Mouse (Mus musculus) spleen, postnatal 36 days (tissue): ENCODE data around the gene Ttll11.

Experiments used
- DNase-seq, 2 experiments: peaks; one replicate each; pipeline ENCODE4 v3.0.0; 2022; ENCODE audit warnings: low spot score in 2 of 2, mixed read lengths in 1 of 2

Gene Ttll11

GRCm38 (mm10) chr2:35979644-35980021 is at the start of gene Ttll11:
TSS of gene Ttll11 (minus strand) at chr2:35979913.
- peak; percentile 91 for DNase-seq

DNA sequence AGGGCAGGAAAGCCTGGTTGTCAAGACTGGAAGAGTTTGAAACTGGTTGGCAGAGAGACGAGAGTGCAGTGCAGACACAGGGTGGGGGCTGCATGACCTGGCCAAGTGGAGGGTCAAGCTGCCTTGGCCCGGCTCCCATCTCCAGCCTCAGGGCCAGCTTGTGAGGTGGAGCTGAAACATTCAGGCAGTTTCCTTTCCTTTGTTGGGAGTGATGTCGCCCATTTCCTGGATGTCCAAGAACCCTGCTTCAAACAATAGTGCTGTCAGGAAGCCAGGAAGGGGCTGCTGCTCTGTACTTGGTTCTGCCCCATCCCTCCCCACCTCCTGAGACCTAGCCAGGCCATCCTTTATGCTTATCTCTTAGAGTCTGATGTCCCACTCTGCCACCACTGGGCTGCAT is 43.6 kb upstream of the Ttll11 start:
- DNase-seq: peak; percentile 11 to 21

- peak; percentile 6 to 8 for DNase-seq
Measured at GRCm38 (mm10) chr2:36021385-36022159, 41.9 kb upstream of the Ttll11 start.

GRCm38 (mm10) chr2:36013010-36013409 is 33.3 kb upstream of the Ttll11 start:
- DNase-seq: no peak

DNA sequence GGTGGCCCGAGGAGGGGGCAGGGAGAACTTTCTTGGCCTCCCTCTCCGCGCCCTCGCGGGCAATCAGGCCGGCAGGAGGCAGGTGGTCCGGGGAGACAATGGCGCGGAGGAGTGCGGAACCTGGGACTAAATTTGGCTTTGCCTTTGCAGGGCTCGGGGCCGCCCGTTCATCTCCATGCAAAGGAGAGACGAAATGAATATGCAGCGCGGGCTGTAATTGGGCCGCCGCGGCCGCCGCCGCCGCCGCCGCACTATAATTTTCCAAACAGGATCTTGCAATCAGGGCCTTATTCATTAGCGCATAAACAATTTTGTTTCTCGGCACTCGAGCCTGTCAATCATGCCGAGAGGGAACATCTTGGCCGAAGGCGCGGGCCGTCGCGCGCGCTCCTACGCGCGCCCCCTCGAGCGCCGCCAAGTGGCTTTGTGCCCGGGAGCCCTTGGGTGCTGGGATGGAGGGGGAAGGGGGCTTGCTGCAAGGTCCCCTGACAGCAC is 31.7 kb upstream of the Ttll11 start:
- no peak for DNase-seq

GRCm38 (mm10) chr2:36010579-36010978 is 30.9 kb upstream of the Ttll11 start:
- no peak for DNase-seq

DNA sequence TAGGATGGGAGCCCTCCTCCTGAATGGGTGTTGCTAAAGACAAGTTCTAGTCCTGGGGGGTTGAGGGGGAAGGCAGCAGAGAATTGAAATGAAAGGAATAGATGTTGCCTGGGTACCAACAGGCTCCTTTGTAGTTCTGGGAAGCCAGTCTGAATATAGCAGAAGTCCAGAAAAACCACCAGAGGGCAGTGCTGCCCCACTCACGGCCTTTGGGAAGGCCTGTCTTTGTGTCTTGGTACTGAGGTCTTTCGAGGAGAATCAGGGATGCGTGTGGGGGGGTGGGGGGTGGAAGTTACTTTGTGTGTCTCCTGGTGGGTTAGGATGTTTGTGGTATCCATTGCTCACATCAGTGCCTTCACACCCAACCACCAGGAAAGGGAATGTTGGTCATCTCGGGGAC is 29.7 kb upstream of the Ttll11 start:
- DNase-seq: peak; percentile 39 to 46

DNA sequence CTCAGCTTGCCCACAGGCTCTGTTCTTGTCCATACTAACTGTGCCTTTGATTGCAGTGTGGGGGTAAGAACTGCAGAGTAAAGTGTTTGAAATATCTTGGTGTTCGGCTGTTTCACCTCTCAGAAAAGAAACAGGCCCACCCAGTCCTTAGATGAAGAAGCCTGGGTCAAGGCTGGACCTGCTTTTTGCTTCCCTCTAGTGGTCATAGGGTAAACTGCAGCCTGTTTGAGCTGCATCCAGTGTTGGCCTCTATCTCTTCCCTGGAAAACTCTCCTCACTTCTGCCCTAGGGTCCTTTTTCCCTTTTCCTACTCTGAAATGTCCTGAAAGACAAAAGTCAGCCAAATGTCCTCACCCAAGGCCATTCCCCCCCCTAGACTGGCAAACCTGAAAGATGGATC is 28.4 kb upstream of the Ttll11 start:
- no peak for DNase-seq

- no peak for DNase-seq
Measured at GRCm38 (mm10) chr2:36002188-36002587, 22.5 kb upstream of the Ttll11 start.

- DNase-seq: no peak
Measured at GRCm38 (mm10) chr2:36000390-36000789, 20.7 kb upstream of the Ttll11 start.

- no peak for DNase-seq
Measured at GRCm38 (mm10) chr2:35999212-35999611, 19.5 kb upstream of the Ttll11 start.

GRCm38 (mm10) chr2:35998416-35998815 is 18.7 kb upstream of the Ttll11 start:
- no peak for DNase-seq

DNA sequence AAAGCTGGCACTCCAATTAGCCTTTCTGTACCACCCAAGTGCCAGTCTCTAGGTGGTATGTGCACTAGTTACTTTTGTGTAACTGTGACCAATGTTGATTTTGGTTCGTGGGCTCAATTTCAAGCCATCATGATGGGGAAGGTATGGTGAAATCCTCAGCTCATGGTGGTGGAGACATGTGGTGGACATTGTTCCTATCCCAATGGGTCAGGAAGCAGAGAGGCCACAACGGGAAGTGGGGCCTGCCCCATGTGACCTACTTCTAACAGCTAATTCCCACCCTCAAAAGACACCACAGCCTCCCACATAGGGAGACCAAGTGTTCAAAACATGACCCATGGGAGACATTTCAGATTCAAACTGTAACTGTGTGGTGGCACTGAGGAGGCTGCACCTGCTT is 17.0 kb upstream of the Ttll11 start:
- DNase-seq: no peak

DNA sequence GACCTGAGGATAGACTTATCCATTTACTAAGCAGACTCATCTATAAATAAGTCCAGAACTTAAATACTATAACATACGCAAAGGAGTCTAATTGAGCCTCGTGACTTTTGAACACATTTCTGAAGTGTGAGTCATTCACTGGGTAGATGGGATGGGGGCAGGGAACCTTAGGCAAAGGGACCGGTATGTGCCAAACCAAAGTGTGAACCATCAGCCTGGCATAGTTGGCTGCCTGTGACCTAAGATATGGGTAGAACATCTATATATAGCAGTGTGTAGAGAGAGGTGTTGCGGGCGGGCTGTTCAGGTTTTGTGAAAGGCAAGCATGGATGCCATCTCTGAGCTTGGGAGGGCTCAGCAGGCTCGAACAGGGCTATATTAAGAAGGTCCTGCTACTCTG is 14.6 kb upstream of the Ttll11 start:
- no peak for DNase-seq

- no peak for DNase-seq
Measured at GRCm38 (mm10) chr2:35993481-35993880, 13.8 kb upstream of the Ttll11 start.

- DNase-seq: no peak
Measured at GRCm38 (mm10) chr2:35992259-35992658, 12.5 kb upstream of the Ttll11 start.

GRCm38 (mm10) chr2:35983869-35984268 is 4.2 kb upstream of the Ttll11 start:
- peak; percentile 25 to 40 for DNase-seq

DNA sequence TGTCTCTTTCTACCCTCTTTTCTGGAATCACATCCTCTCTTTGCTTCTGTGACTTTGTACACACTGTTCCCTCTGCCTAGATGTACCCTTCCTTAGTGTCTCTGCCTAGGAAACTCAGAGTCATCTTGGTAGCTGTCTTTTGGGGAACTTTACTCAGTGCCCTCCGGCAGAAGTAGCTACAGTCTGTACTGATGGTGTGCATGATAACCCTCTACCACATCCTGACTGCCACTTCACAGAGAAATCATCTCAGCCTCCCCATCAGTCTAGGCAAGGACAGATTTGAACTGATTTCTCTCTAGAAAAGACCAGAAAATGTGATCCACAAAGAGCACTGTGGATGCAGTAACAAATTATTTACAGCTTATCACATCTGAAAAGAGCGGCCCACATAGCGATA is 2.2 kb upstream of the Ttll11 start:
- DNase-seq: peak in 1 of 2 experiments; percentile 7

GRCm38 (mm10) chr2:35978941-35979643 is 621 bp downstream of the Ttll11 start:
- DNase-seq: peak; percentile 17 to 19

- DNase-seq: peak in 1 of 2 experiments; percentile 14
Measured at GRCm38 (mm10) chr2:35978276-35978933, 1.3 kb downstream of the Ttll11 start.

- no peak for DNase-seq
Measured at GRCm38 (mm10) chr2:35977749-35978148, 2.0 kb downstream of the Ttll11 start.

DNA sequence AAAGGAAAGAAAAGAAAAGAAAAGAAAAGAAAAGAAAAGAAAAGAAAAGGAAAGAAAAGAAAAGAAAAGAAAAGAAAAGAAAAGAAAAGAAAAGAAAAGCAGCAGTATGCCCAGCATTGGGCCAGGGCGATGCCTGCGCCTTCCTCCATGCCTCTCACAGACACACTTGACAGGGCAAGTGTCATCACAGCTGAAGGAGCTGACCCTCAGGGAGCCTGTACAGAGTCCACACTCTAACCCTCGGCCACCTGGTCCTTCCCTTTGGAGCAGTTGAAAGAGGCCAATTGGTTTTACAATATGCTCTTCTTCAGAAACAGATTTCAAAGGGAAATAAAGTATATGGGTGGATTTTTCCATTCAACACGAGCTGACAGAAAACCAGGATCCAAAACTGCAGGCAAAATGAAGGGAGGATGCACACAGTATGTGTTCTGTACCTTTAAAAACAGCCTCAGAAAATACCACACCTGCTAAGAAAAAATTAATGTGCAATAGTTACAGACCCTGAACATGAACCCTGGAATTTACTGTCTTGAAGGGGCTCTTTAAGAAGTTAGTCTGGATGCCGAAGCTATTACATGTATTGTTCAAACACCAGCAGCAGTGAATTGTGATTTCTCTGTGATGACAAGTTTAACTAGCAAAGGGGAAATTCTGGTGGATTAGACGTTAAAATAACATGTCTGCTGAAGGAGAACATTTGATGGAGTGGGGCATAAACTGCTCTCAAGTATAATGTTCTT is 7.3 kb downstream of the Ttll11 start:
- DNase-seq: no peak
